Mouse (Mus musculus): ENCODE measurements around the gene Reg1.
A peak's percentile ranks its signal among the peaks of the same experiment; 100 is the strongest.
"Not testable (repeated sequence)": the region's sequence is repeated elsewhere in the genome, so short reads cannot be mapped to it uniquely, and the experiment has no call there.

The Reg1 gene

DNA sequence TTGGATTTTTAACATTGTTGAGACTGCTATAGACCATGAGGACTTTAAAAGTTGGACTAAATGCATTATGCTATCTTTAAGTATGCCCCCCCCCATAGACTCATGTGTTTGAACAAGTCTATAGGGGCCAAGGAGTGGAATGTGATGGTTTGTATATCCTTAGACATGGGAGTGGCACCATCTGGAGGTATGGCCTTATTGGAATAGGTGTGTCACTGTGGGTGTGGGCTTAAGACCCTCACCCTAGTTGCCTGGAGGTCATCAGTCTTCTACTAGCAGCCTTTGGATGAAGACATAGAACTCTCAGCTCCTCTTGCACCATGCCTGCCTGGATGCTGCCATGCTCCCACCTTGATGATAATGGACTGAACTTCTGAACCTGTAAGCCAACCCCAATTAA lies at the start of gene Reg1:
Gene Reg1 (plus strand): TSS at position 301 of the 400 bp plus-strand sequence.
- DNase-seq (ENCODE audit: extremely low spot score): not testable (repeated sequence)

DNA sequence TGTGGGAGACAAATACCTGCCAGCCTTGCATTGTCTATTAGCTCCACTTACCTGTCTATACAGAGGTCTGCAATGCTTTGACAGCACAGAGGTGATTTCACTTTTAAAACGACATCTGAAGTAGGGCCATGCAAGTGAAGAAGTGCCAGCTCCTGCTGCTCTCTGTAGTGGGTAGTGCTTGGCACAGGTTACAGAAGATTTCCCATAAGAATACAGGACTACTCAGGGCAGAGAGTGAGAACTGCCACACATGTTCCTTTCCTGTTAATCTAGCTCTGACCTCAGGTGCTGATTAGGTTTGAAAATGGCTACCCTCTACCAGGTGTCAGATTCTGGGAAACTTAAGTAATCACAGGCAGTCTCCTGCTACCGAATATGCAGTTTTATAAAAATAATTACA lies 43.7 kb upstream of the Reg1 start, which contains the start of gene Reg3d:
Gene Reg3d (minus strand): TSS at position 101 of the 400 bp plus-strand sequence.
- no peak for DNase-seq (ENCODE audit: extremely low spot score)

DNA sequence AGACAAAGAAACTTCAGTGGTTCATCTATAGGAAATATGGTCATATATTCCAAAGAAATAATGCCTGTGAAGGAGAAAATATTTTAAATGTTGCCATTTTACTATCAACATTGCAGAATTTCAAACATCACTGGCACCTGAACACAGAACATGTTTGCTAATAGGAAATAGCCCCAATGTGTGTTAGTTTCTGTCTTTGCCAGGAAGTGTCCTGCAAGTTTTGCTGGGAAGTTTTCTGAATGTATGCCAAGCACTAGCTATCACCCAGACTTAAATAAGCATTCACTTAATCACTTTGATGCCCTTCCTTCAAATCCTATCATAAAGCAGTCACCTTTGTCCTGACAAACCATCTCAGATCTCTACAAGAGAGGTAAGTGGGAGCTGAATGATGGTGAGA lies 42.1 kb upstream of the Reg1 start, which contains the start of gene Reg3a:
Gene Reg3a (plus strand): TSS at position 301 of the 400 bp plus-strand sequence.
- no peak for DNase-seq (ENCODE audit: extremely low spot score)

- DNase-seq (ENCODE audit: extremely low spot score): no peak
Observed at GRCm38 (mm10) chr6:78385609-78386008, 36.9 kb upstream of the Reg1 start.

DNA sequence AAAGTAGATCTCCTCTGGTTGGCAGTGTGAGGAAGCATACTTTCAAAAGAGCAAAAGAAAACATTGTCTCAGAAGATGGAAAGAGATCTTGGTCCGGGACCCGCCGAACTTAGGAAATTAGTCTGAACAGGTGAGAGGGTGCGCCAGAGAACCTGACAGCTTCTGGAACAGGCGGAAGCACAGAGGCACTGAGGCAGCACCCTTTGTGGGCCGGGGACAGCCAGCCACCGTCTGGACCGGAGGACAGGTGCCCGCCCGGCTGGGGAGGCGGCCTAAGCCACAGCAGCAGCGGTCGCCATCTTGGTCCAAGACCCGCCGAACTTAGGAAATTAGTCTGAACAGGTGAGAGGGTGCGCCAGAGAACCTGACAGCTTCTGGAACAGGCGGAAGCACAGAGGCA lies 27.2 kb upstream of the Reg1 start, which contains the start of gene Reg2:
Gene Reg2 (plus strand): TSS at position 301 of the 400 bp plus-strand sequence.
- DNase-seq (ENCODE audit: extremely low spot score): not testable (repeated sequence)

- no peak for DNase-seq (ENCODE audit: extremely low spot score)
Observed at GRCm38 (mm10) chr6:78425497-78425896, 3.0 kb downstream of the Reg1 start.

- DNase-seq (ENCODE audit: extremely low spot score): no peak
Observed at GRCm38 (mm10) chr6:78447202-78447601, 24.7 kb downstream of the Reg1 start.

GRCm38 (mm10) chr6:78448409-78448808 lies 25.9 kb downstream of the Reg1 start:
- no peak for DNase-seq (ENCODE audit: extremely low spot score)

DNA sequence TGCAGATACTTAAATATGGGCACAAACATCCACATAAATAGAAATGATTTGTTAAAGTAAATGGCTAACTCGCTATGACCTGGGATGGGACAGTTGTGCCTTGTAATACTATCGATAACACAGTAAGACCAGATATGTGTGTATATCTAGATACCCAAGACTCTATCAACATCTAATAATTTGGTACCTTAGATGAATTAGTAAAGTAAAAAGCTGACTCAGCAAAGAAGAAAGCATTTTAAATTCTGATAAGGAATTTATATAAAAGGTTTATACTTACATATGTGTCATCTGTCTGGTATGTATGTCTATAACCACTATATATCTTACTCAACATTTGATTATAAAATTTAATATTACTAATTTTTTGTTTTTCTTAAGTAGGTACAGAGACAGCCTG lies 30.3 kb downstream of the Reg1 start:
- no peak for DNase-seq (ENCODE audit: extremely low spot score)

- peak; percentile 4 for DNase-seq (ENCODE audit: extremely low spot score)
Observed at GRCm38 (mm10) chr6:78460191-78460825, 37.8 kb downstream of the Reg1 start.

DNA sequence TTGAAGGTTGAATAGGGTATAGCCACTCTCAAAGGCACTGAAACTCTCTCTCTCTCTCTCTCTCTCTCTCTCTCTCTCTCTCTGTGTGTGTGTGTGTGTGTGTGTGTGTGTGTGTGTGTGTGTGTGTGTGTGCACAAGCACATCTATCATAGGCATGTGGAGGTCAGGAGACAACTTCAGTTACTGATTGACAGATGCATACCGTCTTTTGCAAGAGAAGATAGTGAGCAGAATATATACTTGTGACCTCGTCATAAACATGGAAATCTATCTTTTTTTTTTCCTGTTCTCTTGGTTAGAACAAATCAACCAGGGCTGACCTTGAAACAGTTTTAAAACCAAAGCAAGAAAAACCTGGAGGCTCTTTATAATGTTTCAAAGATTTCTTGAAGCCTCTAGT lies 39.8 kb downstream of the Reg1 start:
- no peak for DNase-seq (ENCODE audit: extremely low spot score)

- DNase-seq (ENCODE audit: extremely low spot score): no peak
Observed at GRCm38 (mm10) chr6:78463266-78463665, 40.8 kb downstream of the Reg1 start.

DNA sequence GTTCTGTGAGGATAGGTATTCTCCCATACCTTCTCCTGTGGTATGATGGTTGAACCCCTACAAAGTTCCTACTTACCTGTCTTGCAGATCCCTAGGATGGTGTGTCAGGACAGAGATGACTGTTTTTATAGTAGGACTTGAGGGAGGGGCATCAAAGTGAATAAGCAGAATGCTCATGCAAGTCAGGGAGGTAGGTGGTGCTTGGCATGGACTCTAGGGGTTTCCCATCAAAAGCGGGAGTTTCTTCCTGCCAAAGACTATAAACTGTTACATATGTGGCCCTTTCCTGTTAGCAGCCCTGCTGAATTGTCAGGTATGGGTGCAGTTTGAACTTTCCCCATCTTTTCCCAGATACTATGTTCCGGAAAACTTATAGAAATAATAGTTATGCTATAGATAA lies 46.3 kb downstream of the Reg1 start, which contains the start of gene Reg3g:
Gene Reg3g (minus strand): TSS at position 101 of the 400 bp plus-strand sequence.
- DNase-seq (ENCODE audit: extremely low spot score): no peak

- DNase-seq (ENCODE audit: extremely low spot score): no peak
Observed at GRCm38 (mm10) chr6:78469287-78469686, 46.8 kb downstream of the Reg1 start.
